Mouse (Mus musculus): Measurements from ENCODE around the gene Tut7. TPM values are rescaled to one million over a fixed set of nuclear protein-coding genes. Genes with fewer than 3 reads are reported as not detected.
"Not testable (repeated sequence)": the region's sequence is repeated elsewhere in the genome, so short reads cannot be mapped to it uniquely, and the experiment has no call there.

Tut7 gene
- 10 to 100 TPM; 68.7 to 86.7 (median 74.9) TPM for total RNA-seq (2022)

DNA sequence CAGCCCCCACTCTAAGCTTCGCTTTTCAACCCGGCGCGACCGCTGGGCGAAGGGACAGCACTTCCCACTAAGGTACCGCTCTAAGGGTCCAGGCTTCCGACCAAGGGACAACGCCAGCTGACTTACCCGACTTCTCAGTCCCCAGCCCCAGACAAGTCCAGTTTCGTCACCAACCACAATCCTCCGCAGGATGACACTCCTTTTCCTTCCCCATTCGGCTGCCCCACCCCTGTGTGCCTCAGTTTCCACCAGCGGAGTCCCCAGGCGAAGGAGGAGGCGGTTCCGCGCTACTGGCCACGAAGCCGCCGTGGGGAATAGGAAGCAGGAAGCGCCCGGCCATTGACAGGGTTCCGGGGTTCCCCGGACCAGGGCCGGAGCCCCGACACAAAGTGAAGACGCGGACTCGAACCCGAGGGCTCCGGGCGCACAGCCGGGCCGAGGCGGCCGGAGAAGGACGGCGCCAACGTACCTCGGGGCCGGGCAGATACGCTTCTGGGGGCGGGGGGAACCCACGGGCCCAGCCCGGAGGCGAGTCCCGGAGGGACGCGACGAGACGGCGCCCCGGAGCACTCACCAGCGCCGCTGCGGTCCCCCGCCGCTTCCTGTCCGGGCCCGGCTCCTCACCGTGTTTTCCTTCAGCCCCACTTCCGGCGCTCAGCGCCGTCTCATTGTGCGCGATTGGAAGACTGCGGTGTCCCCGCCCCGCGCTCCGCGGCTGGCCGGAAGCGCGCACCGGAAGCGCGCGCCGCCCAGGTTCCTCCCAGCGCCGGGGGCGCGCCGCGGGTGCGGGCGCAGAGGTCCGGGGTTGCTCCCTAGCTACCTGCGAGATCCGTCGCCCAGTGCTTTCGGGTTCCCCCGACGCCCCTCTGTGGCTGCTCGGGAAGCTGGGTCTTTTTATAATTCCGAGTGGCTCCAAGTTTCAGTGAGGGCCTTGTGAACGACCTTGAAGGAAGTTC, at the start of gene Tut7:
TSS of gene Tut7 (minus strand) at position 641 of the 956 bp plus-strand sequence.
- DNase-seq, result peak; percentile 91

- DNase-seq, result no peak
Measured at GRCm38 (mm10) chr13:59872446-59872845, 49.5 kb upstream of the Tut7 start.

GRCm38 (mm10) chr13:59870004-59870403, 47.1 kb upstream of the Tut7 start:
- DNase-seq, result no peak

DNA sequence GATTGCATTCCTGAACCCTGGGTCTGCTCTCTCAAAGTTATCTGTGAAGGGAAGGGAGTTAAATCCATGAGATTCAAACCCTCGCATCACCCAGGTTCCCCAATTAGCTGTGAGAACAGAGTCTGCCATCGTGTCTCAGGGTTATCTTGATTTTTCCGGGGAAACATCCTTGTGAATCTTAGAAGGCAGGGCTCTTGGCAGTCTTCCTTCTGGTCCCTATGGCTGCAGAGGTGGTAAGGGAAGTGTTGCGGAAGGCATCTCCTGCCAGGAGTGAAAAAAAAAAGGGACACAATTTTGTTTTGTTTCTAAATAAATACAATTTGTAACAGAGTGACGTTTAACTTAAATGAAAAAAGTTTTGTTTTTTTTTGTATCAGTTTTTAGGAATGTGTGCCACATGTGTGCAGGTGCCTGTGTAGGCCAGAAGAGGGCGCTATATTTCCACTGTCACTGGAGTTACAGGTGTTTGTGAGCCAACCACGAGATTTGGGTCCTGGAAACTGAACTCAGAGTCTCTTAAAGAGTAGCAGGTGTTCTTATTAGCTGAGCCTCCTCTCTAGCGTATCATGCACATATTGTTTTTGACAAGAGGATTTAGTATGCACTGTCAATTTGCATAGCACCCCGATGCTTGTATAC, 45.2 kb upstream of the Tut7 start:
- no peak for DNase-seq

DNA sequence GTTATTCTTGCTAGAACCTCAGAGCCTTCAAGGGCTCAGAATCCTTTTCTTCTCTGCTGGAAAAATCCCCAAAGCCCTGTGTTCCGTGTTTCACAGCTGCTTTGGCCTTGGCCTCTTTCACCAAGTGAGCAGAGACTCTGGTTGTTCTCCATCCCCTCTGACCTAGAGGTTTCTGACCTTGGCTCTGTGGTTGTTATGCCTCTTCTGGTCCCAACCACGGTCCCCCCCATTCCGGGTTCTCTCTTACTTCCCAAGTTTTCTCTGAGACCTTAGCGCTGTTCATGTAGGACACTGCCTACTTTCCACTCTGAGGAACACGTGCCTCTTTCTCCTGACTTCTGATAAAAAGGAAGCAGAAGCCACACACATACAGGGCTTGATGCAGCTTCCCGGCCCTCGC, 44.2 kb upstream of the Tut7 start:
- peak; percentile 35 for DNase-seq

- peak; percentile 28 for DNase-seq
Measured at GRCm38 (mm10) chr13:59859515-59859914, 36.6 kb upstream of the Tut7 start.

- peak; percentile 72 for DNase-seq
Measured at GRCm38 (mm10) chr13:59856286-59857070, 33.5 kb upstream of the Tut7 start.

GRCm38 (mm10) chr13:59853471-59853870, 30.5 kb upstream of the Tut7 start:
- peak; percentile 47 for DNase-seq

- DNase-seq, result no peak
Measured at GRCm38 (mm10) chr13:59850373-59850772, 27.4 kb upstream of the Tut7 start.

DNA sequence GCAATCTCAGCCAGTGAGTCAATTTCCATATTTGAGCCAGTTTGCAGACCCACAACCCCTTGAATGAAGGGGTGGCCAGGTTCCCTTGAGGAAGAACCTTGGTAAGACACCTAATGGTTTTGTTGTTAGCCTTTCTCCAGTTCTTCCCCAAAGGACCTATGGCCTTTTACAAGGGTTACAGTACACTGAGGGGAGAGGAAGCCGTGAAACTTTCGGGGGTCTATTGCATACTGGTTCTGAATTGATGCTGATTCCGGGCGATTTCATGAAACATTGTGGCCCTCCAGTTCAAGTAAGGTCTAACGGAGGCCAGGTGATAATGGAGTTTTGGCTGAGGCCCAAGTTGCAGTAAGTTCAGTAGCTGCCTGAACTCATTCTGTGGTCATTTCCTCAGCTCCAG, 21.7 kb upstream of the Tut7 start:
- DNase-seq, result no peak

DNA sequence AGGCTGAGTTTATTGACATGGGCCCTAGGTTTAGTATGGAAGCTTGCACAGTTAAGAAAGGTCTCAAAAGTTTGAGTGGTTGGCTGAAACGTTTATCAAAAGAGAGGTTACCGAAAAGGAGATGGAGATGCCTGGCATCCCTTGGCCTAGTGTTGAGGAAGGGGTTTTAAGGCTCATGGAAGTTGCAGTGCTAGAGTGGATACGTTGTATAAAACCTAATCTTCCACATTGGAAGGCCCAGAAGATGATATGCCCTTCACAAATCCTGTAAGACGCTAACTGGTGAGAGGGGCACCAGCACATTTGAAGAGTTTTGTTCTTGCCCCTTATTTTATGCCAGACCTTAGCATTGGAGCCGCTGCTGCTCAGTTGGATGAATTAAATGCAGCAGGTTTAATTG, 21.0 kb upstream of the Tut7 start:
- DNase-seq, result no peak

DNA sequence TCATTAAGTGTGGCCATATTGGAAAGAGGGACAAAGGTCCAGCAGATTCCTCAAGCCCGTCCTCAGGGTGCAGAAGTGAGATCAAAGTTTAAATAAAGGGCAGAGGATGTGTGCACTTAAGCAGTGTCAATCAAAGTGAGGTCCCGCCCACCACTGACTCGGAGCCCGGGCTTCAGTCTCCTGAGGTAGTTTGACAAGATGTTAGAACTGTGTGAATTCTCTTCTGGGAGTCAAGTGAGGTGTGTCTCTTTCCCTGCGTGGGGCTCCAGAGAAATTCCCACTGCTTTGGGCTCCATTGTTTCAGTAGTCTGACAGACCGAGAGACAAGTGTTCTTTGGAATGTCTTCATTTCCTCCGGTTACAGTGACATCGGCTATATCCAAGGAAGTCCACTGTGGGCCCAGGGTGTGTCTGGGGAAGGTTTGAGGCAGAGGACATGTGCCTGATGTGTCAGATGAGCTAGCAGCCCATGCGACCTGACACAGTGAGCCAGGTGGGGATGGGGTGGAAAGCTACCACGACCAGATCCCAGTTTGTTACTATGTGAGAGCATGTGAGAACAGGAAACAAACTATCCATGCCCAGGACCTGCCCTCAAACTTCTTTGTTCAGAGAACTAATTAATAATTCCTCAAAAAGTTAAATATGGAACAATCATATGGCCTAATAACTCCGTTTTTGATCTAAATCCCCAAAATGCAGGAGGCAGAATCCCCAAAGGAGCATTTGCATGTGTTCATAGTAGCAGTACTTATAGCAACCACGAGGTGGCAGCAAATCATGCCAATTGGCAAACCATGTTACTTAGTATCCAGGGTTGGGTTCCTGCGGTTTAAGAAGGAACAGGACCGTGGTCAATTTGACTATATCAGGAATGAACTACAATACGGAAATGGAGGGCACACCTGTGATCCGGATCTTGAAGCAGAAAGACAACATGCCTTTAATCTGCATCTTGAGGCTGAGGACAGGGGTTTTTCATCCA, 19.6 kb upstream of the Tut7 start:
- peak; percentile 70 for DNase-seq

GRCm38 (mm10) chr13:59841761-59842160, 18.8 kb upstream of the Tut7 start:
- DNase-seq, result not testable (repeated sequence)

DNA sequence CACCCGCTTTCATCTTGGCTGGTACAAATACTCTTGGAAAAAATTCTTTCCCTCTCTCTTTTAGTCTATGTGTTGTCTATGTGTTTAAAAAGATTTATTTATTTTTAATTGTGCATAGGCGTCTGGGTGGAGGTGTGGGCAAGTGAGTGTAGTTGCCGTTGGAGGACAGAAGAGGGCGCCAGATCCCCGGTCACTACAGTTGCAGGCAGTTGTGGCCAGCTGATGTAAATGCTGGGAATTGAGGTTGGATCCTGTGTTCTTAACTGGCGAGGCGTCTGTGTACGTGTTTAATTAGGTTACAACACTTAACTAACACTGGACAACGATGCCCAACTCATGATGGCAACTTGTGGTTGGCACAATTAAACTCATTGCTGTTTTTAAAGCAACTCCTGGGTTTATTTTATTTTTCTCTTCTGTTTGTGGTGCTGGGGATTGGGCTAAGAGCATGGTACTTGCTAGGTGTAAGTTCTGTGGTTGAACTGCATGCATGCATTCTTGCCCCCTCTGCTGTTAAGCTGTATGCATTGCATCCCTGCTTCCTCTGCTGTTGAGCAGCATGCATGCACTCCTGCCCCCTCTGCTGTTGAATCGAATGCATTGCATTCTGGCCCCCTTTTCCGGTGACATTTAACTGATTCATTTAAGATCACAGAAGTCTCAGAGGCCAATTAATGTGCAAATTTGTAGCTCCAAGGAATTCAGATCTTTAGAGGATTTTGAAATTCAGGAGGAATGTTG, 17.7 kb upstream of the Tut7 start:
- DNase-seq, result peak; percentile 75

DNA sequence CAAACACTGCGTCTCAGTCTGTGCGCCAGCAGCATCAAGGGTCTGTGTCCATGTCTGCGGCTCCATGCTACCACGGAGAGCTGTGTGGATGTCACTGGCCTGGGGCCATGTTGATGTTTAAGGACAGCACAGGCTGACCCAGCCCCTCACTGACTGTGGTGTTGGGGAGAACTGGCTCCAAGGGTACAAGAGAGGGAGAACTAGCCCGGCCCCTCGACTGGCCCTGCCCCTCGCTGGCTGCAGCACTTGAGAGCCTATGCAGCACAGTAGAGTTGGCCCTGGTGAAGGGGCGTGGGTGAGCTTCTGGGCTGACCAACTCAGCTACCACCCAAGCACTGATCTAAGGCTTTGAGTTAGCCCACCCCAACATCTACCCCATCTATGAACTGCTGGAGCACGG, 16.4 kb upstream of the Tut7 start:
- no peak for DNase-seq

- no peak for DNase-seq
Measured at GRCm38 (mm10) chr13:59838464-59838863, 15.5 kb upstream of the Tut7 start.

- no peak for DNase-seq
Measured at GRCm38 (mm10) chr13:59836811-59837210, 13.9 kb upstream of the Tut7 start.

DNA sequence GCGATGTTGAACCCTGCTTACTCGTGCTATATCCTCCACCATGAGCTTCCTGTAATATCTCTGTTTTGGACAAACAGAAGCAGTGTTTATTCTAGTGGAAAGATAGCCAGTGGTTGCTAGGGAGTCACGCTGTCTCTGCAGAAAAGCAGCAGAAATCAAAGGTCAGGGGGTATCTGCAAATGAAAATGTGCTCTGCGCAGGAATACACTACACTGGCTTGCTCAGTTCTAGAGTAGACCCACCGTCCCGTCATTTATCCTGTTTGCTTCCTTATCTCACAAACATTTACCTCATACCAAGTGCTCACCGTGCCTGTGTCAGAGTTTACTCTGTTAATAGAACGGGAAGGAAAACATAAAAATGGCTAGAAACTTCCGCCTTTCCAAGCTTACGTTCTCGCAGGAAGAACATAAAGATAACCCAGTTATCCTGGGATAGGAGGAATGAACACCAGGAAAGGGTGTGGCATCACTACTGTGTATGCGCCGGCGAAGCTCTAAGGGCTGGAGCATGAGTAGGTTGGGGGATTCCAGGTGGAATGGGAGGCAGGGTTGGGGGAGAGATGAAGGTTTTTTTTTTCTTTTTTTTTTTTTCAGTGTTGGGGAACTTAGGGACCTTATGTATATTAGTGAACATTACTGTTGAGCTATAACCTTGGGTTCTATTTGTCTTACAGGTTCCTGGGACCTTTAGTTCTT, 13.3 kb upstream of the Tut7 start:
- DNase-seq, result no peak

- no peak for DNase-seq
Measured at GRCm38 (mm10) chr13:59834786-59835452, 12.0 kb upstream of the Tut7 start.

GRCm38 (mm10) chr13:59832871-59833270, 9.9 kb upstream of the Tut7 start:
- no peak for DNase-seq
